Mouse (Mus musculus) olfactory bulb, adult 2 months (tissue): ENCODE measurements around the gene Slc25a18.

Experiments
- CTCF ChIP-seq: fragments of 200-500 bp; IDR thresholded peaks from 2 replicates; pipeline ENCODE4 v1.5.1; 2012; ENCODE audit warnings: low read depth, mild to moderate bottlenecking, low read length, moderate library complexity; ENCODE audit not compliant: insufficient read depth
- POLR2A ChIP-seq: fragments of 200-500 bp; IDR thresholded peaks from 2 replicates; pipeline ENCODE4 v1.6.1; 2012; ENCODE audit warnings: mild to moderate bottlenecking, low read depth, low read length, moderate library complexity; ENCODE audit not compliant: insufficient read depth

- TF ChIP-seq POLR2A (no peak), CTCF (no peak)
These were observed 9.6 kb downstream of the Slc25a18 start for GRCm38 (mm10) chr6:120782948-120783347.
